Mouse (Mus musculus): ENCODE data around the gene 1700019A02Rik.

The 1700019A02Rik gene

GRCm38 (mm10) chr1:53187536-53187935 is at the start of gene 1700019A02Rik:
TSS of gene 1700019A02Rik (minus strand) at chr1:53187636.
- no peak for DNase-seq (ENCODE audit: low spot score)

GRCm38 (mm10) chr1:53226063-53226462 is 38.6 kb upstream of the 1700019A02Rik start:
- no peak for DNase-seq (ENCODE audit: low spot score)

GRCm38 (mm10) chr1:53225616-53226015 is 38.2 kb upstream of the 1700019A02Rik start:
- DNase-seq (ENCODE audit: low spot score) = no peak

- no peak for DNase-seq (ENCODE audit: low spot score)
Measured at GRCm38 (mm10) chr1:53224775-53225174, 37.3 kb upstream of the 1700019A02Rik start.

- no peak for DNase-seq (ENCODE audit: low spot score)
Measured at GRCm38 (mm10) chr1:53210136-53210535, 22.7 kb upstream of the 1700019A02Rik start.

- no peak for DNase-seq (ENCODE audit: low spot score)
Measured at GRCm38 (mm10) chr1:53203902-53204301, 16.5 kb upstream of the 1700019A02Rik start.

GRCm38 (mm10) chr1:53201630-53202199 is 14.3 kb upstream of the 1700019A02Rik start:
- DNase-seq (ENCODE audit: low spot score) = no peak

GRCm38 (mm10) chr1:53194536-53194935 is 7.1 kb upstream of the 1700019A02Rik start:
- DNase-seq (ENCODE audit: low spot score) = no peak

- DNase-seq (ENCODE audit: low spot score) = no peak
Measured at GRCm38 (mm10) chr1:53191234-53191633, 3.8 kb upstream of the 1700019A02Rik start.

- no peak for DNase-seq (ENCODE audit: low spot score)
Measured at GRCm38 (mm10) chr1:53189620-53190019, 2.2 kb upstream of the 1700019A02Rik start.

- no peak for DNase-seq (ENCODE audit: low spot score)
Measured at GRCm38 (mm10) chr1:53186301-53186700, 1.1 kb downstream of the 1700019A02Rik start.

- DNase-seq (ENCODE audit: low spot score) = no peak
Measured at GRCm38 (mm10) chr1:53157715-53158114, 29.7 kb downstream of the 1700019A02Rik start.

- no peak for DNase-seq (ENCODE audit: low spot score)
Measured at GRCm38 (mm10) chr1:53123066-53123465, 64.4 kb downstream of the 1700019A02Rik start.

- no peak for DNase-seq (ENCODE audit: low spot score)
Measured at GRCm38 (mm10) chr1:53110561-53110960, 76.9 kb downstream of the 1700019A02Rik start.
